Mouse (Mus musculus): ENCODE data around the gene Gmds. TPM values are rescaled to one million over a fixed set of nuclear protein-coding genes. Genes with fewer than 3 reads are reported as not detected.

Gene Gmds
- total RNA-seq, 2 experiments from 2014 or later: 5.2 to 6.6 TPM

DNA sequence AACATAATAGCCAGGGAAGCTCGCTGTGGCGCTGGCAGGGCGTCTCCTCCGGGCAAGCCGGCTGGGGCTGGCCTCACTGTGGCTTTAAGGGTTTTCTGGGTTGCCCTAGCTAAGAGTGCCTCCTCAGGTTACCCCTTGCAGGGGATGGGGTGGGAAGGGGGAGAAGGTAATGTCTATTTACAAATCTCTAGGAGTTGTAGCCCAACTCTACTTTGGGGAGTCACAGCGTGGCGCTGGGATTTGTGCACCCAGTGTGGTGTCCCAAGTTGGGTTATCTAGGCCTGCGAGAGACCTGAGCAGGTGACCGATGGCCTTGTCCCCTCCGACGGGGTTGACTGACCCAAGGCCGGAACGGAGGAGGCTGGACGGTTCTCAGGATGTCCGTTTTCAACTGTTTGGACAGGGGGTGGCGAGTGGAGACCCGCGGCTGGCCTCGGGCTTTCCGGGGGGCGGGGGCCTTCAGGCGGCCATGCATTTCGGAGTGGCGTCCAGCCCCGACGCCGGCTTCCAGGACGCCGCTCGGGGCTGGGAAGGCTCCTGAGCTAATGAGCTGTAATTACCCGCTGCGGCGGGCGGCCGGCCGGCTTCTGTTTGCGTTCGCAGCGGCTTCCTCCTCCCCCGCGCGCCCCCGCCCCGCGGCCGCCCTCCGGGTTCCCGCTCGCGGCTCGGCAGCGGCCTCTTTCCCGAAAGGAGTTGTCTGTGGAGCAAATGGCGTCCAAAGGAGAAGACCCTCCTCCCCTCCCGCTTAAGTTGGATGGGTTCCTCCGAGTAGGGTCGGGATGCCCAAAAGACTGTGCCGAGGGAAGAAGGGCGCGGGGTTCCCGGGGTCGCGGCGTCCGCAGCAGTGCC is 527.6 kb downstream of the Gmds start:
- DNase-seq: peak; percentile 29

- DNase-seq: no peak
Measured at GRCm38 (mm10) chr13:31810375-31810692, 528.2 kb downstream of the Gmds start.

DNA sequence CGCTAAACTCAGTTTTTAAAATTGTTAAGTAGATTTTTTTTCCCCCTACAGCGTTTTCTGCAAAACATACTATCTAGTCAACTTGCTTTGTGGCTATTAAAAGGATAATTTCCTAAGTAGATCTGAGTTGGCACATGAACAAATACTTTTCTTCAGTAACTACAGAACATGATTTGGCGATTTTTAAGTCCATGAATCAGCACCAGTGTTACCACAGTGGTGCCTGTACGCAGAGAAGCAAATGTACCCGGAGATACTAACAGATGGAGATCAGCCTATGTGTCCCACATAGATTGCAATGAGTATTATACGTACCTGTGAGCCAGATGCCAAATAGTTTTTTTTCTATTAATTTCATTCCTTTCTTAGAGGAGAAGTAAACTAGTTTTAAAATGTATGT is 528.8 kb downstream of the Gmds start:
- no peak for DNase-seq

DNA sequence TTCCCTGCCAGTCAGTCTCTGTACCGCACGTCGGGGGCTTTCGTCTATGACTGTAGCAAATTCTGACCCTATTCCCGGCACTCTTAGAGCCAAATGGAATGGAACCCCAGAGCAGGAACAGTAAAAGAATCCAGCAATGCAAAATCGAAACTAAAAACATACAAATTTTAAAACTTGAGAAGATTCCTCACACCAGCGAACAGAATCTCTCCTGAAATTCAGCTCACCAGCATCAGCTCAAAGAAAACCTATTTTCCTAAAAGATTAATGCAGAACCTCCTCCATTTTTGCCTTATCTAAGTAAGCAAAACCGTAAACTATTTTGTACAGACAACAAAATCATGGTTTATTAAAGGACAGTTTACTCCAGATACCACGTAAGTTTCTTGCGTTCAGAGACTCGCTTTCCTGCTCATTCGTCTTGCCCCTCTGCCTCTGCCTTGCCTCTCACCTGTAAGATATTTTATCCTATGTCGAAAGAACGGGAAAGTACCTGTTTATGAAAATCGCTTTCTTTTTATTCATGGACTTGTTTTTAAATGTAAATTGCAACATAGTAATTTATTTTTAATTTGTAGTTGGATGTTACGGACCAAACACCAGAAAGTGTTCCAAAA is 529.6 kb downstream of the Gmds start:
- no peak for DNase-seq

- peak; percentile 20 for DNase-seq
Measured at GRCm38 (mm10) chr13:31808116-31808803, 530.3 kb downstream of the Gmds start.

DNA sequence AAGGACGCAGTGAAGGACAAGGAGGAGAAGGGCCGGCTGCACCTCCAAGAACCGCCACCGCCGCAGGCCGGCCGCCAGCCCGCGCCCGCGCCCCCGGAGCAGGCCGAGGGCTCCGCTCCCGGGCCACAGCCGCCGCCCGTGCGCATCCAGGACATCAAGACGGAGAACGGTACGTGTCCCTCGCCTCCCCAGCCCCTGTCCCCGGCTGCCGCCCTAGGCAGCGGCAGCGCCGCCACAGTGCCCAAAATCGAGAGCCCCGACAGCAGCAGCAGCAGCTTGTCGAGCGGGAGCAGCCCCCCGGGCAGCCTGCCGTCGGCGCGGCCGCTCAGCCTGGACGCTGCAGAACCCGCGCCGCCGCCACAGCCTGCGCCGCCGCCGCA is 530.8 kb downstream of the Gmds start:
- peak; percentile 49 for DNase-seq

DNA sequence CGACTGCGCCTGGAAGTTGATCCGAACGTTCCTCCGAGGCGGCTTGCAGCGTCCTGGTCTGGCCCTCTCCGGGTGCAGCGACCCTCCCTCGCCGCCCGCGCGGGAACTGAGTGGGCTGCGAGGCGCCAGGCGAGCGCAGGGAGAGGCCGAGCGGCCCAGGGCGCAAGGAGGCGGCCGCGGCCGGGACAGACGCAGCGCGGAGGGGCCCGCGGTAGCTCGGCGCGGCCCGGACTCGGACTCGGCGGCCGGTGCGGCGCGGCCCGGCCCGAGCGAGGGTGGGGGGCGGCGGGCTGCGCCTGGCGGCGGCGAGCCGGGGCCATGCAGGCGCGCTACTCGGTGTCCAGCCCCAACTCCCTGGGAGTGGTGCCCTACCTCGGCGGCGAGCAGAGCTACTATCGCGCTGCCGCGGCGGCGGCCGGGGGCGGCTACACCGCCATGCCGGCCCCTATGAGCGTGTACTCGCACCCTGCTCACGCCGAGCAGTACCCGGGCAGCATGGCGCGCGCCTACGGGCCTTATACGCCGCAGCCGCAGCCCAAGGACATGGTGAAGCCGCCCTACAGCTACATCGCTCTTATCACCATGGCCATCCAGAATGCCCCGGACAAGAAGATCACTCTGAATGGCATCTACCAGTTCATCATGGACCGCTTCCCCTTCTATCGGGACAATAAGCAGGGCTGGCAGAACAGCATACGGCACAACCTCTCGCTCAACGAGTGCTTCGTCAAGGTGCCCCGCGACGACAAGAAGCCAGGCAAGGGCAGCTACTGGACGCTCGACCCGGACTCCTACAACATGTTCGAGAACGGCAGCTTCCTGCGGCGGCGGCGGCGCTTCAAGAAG is 531.4 kb downstream of the Gmds start:
- peak; percentile 39 for DNase-seq

DNA sequence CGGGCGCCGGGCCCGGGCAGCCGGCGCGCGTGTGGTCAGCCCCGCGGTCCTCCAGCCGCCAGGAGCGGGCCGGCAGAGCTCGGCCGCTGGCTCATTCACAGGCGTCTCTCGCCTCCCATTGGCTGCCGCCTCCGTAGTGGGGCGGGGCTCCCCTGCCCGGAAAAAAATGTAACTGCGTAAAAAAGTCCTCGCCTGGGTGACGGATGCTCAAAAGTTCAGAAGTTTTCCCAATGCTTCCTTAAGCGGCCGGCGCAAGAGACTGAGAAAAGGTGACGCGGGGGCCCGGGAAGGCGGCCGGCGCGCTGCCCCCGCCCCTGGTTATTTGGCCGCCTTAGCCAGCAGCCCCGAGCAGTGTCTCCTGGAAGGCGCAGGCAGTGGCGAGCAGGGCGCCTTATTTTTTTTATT is 532.1 kb downstream of the Gmds start, which contains the start of gene Foxc1:
Foxc1 (plus strand) TSS at position 206 of the 405 bp plus-strand sequence.
- peak; percentile 75 for DNase-seq

GRCm38 (mm10) chr13:31805831-31806427 is 532.6 kb downstream of the Gmds start:
- DNase-seq: no peak

DNA sequence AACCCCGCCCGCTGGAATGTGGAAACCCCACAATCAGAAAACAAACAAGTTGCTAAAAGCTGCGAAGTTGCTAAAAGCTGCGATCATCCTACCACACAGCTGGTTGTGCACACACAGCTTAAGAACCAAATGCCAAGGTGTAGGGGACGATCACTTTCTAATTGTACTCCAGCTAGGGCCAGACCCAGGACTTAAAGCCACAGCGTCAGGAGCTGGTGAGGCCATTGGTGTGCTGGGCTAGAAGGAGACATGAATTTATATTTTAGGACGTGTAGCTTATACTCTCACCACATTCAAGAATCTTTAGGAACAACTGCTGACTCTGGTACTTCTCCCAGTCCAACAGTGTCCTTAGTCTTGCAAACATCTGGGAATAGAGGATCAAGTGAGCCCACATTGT is 534.0 kb downstream of the Gmds start:
- no peak for DNase-seq

GRCm38 (mm10) chr13:31803166-31804093 is 535.1 kb downstream of the Gmds start:
- DNase-seq: no peak

- DNase-seq: no peak
Measured at GRCm38 (mm10) chr13:31802447-31802846, 536.1 kb downstream of the Gmds start.

DNA sequence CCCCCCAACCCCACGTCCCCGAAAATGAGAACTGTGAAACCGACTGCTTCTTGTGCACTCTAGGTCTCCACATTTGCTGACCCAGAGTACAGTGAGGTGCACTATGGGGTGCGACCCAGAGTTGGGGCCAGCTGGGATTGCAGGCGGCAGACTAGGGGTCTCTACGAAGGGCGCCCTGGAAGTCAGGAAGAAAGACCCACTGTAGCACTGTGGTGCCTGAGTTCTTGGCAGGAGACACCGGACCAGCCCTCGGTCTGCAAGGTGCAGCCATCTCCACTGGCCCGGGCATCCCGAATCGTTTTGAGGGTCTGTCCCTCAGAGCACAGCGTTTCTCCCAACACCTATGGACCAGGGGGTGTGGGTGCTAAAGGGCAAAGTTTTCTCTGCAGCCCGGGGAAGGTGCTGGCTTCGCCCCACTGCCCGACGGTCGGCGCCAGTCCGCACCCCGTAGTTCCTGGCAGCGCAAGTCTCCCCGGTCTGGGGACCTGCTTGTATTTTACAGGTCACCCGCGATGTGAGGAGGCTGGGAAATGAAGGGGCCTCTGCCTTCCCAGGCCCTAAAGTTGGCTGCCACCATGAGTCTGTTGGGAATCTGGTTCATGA is 536.7 kb downstream of the Gmds start:
- DNase-seq: no peak

- DNase-seq: peak; percentile 94
Measured at GRCm38 (mm10) chr13:31800581-31801576, 537.7 kb downstream of the Gmds start.

DNA sequence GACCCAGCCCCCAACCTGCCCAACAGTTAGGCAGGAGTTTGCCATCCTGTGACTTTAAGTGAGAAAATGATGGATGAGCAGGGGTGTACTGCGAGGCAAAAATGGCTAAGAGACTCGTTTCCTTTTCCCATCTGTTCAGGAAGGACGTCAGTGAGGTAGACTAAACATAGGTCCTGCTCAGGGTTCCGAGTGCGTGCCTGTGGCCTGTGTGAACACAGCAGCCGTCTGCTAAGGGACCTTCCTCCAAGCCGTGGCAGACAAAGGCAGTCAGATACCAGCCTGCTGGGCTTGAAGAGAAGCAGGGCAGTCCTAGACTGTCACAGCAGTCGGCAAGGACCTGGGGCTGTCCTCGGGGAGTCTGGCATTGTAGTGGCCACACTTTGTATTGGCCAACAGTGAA is 540.5 kb downstream of the Gmds start:
- no peak for DNase-seq

- DNase-seq: no peak
Measured at GRCm38 (mm10) chr13:31797346-31797745, 541.2 kb downstream of the Gmds start.

DNA sequence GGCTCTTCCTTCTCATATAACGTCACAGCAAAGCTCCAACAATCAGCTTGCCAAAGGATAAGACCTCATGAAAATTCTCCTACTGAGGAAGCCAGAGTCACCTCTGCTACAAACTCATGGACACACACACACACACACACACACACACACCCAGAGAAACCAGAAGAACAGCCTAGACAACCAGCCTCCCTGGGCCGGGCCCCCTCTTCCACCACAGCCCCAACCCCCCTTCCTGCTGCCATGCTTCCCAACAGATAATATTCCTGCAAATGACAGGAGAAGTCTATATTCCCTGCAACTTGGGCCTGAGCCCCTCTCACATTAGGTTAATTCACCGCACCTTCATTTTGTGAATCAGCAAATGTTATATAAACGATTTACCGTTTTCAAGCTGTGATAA is 545.4 kb downstream of the Gmds start:
- DNase-seq: no peak

- peak; percentile 59 for DNase-seq
Measured at GRCm38 (mm10) chr13:31792480-31793132, 545.9 kb downstream of the Gmds start.

Measured in gastrocnemius, postnatal 10 days (tissue).